Mouse (Mus musculus) cerebellum, adult 2 months (tissue): Measurements from ENCODE around the gene Kti12. TPM values are rescaled to one million over a fixed set of nuclear protein-coding genes. Genes with fewer than 3 reads are reported as not detected.

ENCODE experiments used
- DNase-seq, 2 experiments: peaks; one replicate each; pipeline ENCODE4 v3.0.0; 2021
- H3K27ac ChIP-seq: fragments of 200-500 bp; 2 replicates; pipeline ENCODE4 v1.5.1; 2012; ENCODE audit warnings: low read length, control low read depth, inconsistent platforms; ENCODE audit not compliant: insufficient read depth
- H3K27me3 ChIP-seq: fragments of 200-500 bp; 2 replicates; pipeline ENCODE4 v1.6.1; 2012; ENCODE audit warnings: inconsistent platforms, mild to moderate bottlenecking, low read length, moderate library complexity; ENCODE audit not compliant: control insufficient read depth, insufficient read depth
- H3K4me1 ChIP-seq: fragments of 200-500 bp; 2 replicates; pipeline ENCODE4 v1.6.1; 2011; ENCODE audit warnings: low read length; ENCODE audit not compliant: control insufficient read depth, insufficient read depth
- H3K4me3 ChIP-seq: fragments of 200-500 bp; replicated peaks from 2 replicates; pipeline ENCODE3; 2011; ENCODE audit warnings: mild to moderate bottlenecking, low read depth, low read length, control low read depth; ENCODE audit not compliant: insufficient read depth
- CTCF ChIP-seq: fragments of 200-500 bp; IDR thresholded peaks from 2 replicates; pipeline ENCODE4 v1.5.1; 2011; ENCODE audit warnings: low read depth, mild to moderate bottlenecking, control low read depth, low read length, moderate library complexity, borderline replicate concordance; ENCODE audit not compliant: insufficient read depth
- POLR2A ChIP-seq: fragments of 200-500 bp; IDR thresholded peaks from 2 replicates; pipeline ENCODE4 v1.6.1; 2011; ENCODE audit warnings: low read length, control low read depth, borderline replicate concordance; ENCODE audit not compliant: insufficient read depth
- WGBS: fragments of 180-500 bp; shearing (Covaris S2); methylation state at CpG from one replicate; pipeline ENCODE4 v1.1.7; 2018; 5-methylcytosine and 5-hydroxymethylcytosine counted together
- polyA plus RNA-seq: library from polyadenylated mRNA; depleted of rRNA; stranded (reverse); fragments of >200 nt; gene quantifications from 2 replicates; pipeline ENCODE4 v1.2.3, GENCODE M21; 2012

The Kti12 gene
- polyA plus RNA-seq, 1 experiment, result 20.0 TPM

DNA sequence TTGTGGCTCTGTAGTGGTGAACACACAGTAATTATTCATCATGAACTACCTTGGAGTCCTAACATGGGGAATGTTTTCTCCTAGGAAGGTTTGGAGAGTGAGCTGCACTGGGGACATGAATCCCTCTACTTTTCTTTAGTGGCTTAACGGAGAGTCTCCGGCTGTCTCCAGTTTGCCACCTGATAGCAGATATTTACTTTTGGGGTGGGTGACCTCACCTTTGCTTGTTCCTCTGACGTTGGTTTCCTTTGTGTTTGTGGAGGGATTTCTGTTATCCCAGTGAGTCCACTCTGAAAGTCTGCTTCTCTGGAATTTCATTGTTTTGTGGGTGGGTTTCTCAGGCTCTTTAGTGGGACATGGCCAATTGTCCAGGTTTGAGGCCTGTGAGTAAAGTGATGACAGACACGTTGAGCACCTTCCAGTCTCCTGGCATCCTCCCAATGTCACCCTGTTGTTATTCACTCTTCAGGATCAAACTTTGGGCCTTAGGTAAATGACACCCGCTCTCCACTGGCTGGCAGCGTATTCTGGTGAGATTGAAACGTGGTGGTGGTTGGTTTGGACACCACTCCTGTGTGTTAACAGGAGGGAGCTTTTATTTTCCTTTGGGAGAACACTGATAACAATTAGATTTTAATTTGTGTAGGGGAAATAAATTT is 5.5 kb upstream of the Kti12 start:
- no peak for DNase-seq
- no peak for TF ChIP-seq POLR2A
- no peak for TF ChIP-seq CTCF
- Histone ChIP-seq H3K4me3 (no peak overlapping the region), H3K27ac (no peak overlapping the region), H3K27me3 (no peaks in the 10 kb centered on the region), H3K4me1 (0 out of 2 replicates have a peak, but pooled peaks cover 5% of the 10 kb centered on the region)
- WGBS, result 81% methylated on average over 7 of the region's 7 CpGs

GRCm38 (mm10) chr4:108843336-108843735 is 4.2 kb upstream of the Kti12 start:
- TF ChIP-seq CTCF (no peak), POLR2A (no peak)
- no peak for DNase-seq
- H3K4me3 ChIP-seq, result no peak overlapping the region

GRCm38 (mm10) chr4:108845824-108846569 is 1.6 kb upstream of the Kti12 start:
- peaks cover 2% of the 10 kb centered on the region; the same call in 1 of the 2 replicates for H3K4me1 ChIP-seq
- H3K27me3 ChIP-seq, result no peaks in the 10 kb centered on the region
- no peak overlapping the region for H3K27ac ChIP-seq
- TF ChIP-seq CTCF (no peak), POLR2A (no peak)
- no peak overlapping the region for H3K4me3 ChIP-seq
- no peak for DNase-seq
- WGBS, result 92% methylated on average over 5 of the region's 5 CpGs

More at GRCm38 (mm10) chr4:108843336-108843735, 4.2 kb upstream of the Kti12 start:
- no peaks in the 10 kb centered on the region for H3K27me3 ChIP-seq
- H3K27ac ChIP-seq, result no peak overlapping the region
- H3K4me1 ChIP-seq, result 0 out of 2 replicates have a peak, but pooled peaks cover 5% of the 10 kb centered on the region

DNA sequence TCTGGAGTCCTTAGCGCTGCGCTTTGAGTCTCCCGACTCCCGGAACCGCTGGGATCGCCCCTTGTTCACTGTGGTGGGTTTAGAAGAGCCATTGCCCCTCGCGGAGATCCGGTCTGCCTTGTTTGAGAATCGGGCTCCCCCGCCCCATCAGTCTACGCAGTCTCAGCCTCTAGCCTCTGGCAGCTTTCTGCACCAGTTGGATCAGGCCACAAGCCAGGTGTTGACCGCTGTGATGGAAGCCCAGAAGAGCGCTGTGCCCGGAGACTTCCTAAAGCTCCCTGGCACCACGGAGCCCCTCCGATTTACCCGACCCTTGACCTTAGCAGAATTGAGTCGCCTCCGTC is 892 bp downstream of the Kti12 start, which contains the start of gene A730015C16Rik:
Gene A730015C16Rik (minus strand): TSS at position 115 of the 344 bp plus-strand sequence.
- peak in 1 of 2 experiments; percentile 23 for DNase-seq
- Histone ChIP-seq H3K4me1 (peaks cover 2% of the 10 kb centered on the region; the same call in 1 of the 2 replicates), H3K4me3 (peak within 1 kb of the TSS; percentile 85), H3K27me3 (no peaks in the 10 kb centered on the region), H3K27ac (peak within 1 kb of the TSS; percentile 12; the same call in 1 of the 2 replicates)
- no peak for TF ChIP-seq CTCF
- TF ChIP-seq POLR2A, result no peak
- under 1% methylated on average over 20 of the region's 20 CpGs for WGBS

DNA sequence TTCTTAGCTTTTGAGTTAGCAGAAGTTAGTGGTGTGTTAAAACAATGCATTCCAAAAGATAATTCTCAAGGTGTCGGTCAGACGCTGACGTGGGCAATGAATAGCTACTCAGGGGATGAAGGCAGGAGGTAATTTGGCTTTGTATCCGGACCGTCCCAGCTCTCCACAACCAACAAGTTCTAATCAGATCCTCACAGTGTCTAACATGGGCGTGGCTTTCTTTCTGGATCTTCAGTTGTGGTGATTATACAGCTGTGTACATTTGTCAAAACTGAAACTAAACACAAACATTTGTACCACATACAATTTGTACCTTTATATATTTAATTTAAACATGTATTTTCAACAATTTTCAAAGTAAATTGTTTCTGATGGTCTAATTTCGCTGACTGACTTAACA is 19.2 kb downstream of the Kti12 start:
- no peak for DNase-seq
- H3K27me3 ChIP-seq, result no peaks in the 10 kb centered on the region
- TF ChIP-seq CTCF (no peak), POLR2A (no peak)
- H3K4me1 ChIP-seq, result no peaks in the 10 kb centered on the region
- WGBS, result 80% methylated on average over 7 of the region's 7 CpGs
- no peak overlapping the region for H3K27ac ChIP-seq
- no peak overlapping the region for H3K4me3 ChIP-seq

DNA sequence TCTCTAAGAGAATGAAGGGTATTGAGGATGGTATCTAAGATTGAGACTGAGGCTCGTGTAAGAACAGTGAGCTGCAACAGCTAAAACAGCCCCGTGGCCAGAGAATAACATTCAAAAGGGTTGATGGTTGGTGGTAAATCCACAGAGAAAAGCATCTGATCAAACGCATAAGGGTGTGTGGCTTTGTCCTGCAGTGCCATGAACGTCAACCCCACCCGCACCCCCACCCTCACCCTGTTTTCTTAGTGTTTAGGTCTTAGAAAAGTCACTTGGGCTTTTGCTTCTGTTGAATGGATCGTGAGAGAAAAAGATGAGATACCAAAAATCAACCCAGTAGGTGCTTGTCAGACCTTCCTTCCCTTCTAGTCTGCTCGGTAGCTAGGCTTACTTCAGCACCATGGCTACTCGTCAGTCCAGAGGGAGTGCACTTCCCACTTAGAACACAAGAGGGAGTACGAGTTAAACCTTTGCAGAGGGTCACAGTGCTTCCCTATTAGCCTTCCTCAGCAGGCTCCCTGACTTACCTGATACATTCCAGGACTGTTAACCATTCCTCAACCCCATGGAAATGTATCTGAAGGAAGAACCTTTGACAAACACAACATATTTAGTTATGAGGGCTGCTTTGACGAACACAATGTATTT is 22.3 kb downstream of the Kti12 start:
- 35% methylated on average over 10 of the region's 10 CpGs for WGBS

GRCm38 (mm10) chr4:108873746-108874145 is 26.2 kb downstream of the Kti12 start:
- Histone ChIP-seq H3K27me3 (no peaks in the 10 kb centered on the region; the same call in 1 of the 2 replicates), H3K4me3 (no peak overlapping the region), H3K4me1 (no peaks in the 10 kb centered on the region), H3K27ac (no peak overlapping the region)
- WGBS, result 94% methylated on average over 5 of the region's 5 CpGs
- no peak for DNase-seq
- TF ChIP-seq POLR2A, result no peak
- no peak for TF ChIP-seq CTCF

More for the DNA sequence above, 22.3 kb downstream of the Kti12 start:
- Histone ChIP-seq H3K4me3 (no peak overlapping the region), H3K4me1 (no peaks in the 10 kb centered on the region), H3K27ac (no peak overlapping the region), H3K27me3 (no peaks in the 10 kb centered on the region; the same call in 1 of the 2 replicates)
- DNase-seq, result peak; percentile 76 to 80
- TF ChIP-seq CTCF (peak; percentile 98), POLR2A (no peak)
